Mouse (Mus musculus) heart, embryonic 12.5 days (tissue): ENCODE results near the gene Grik4. TPM values are rescaled to one million over a fixed set of nuclear protein-coding genes. Genes with fewer than 3 reads are reported as not detected.

Experiments
- ATAC-seq: fragments of 200-750 bp; cut with Nextera tagmentation; 2 replicates; pipeline ENCODE4 v1.8.0; 2017; ENCODE audit warnings: moderate TSS enrichment, moderate library complexity; ENCODE audit not compliant: insufficient number of reproducible peaks, low FRiP score
- H3K27ac ChIP-seq: fragments of 300-500 bp; sonication (generic); 2 replicates; pipeline ENCODE4 v1.5.1; 2016; ENCODE audit warnings: mild to moderate bottlenecking, moderate library complexity; ENCODE audit not compliant: poor library complexity, severe bottlenecking
- H3K27me3 ChIP-seq: fragments of 300-500 bp; sonication (generic); replicated peaks from 2 replicates; pipeline ENCODE4 v1.6.1; 2016; ENCODE audit warnings: mild to moderate bottlenecking, moderate library complexity
- H3K36me3 ChIP-seq: fragments of 300-500 bp; sonication (generic); 2 replicates; pipeline ENCODE4 v1.6.1; 2016; ENCODE audit warnings: mild to moderate bottlenecking, moderate library complexity
- H3K4me1 ChIP-seq: fragments of 300-500 bp; sonication (generic); replicated peaks from 2 replicates; pipeline ENCODE4 v1.6.1; 2016; ENCODE audit warnings: mild to moderate bottlenecking
- H3K4me2 ChIP-seq: fragments of 300-500 bp; sonication (generic); 2 replicates; pipeline ENCODE4 v1.6.1; 2016; ENCODE audit warnings: mild to moderate bottlenecking, moderate library complexity
- H3K4me3 ChIP-seq: fragments of 300-500 bp; sonication (generic); 2 replicates; pipeline ENCODE4 v1.5.1; 2016; ENCODE audit warnings: mild to moderate bottlenecking
- H3K9ac ChIP-seq: fragments of 300-500 bp; sonication (generic); 2 replicates; pipeline ENCODE4 v1.6.1; 2016; ENCODE audit warnings: mild to moderate bottlenecking, moderate library complexity
- H3K9me3 ChIP-seq: fragments of 300-500 bp; sonication (generic); replicated peaks from 2 replicates; pipeline ENCODE4 v1.6.1; 2016; ENCODE audit warnings: mild to moderate bottlenecking, moderate library complexity
- WGBS: fragments of 180-500 bp; shearing (Covaris S2); methylation state at CpG from one replicate; pipeline ENCODE4 v1.1.7; 2016; 5-methylcytosine and 5-hydroxymethylcytosine counted together
- polyA plus RNA-seq: library from polyadenylated mRNA; unstranded; fragments of >200 nt; fragmentation: Nextera tagmentation; extraction: Ambion mirVana; gene quantifications from 2 replicates; pipeline ENCODE4 v1.2.1, GENCODE M21; 2016

Grik4 gene
- polyA plus RNA-seq, 1 experiment from 2014 or later, result 0.42 TPM

- WGBS, result 15% methylated on average over 6 of the region's 6 CpGs
- H3K27me3 ChIP-seq, result peaks cover 12% of the 10 kb centered on the region
- H3K9me3 ChIP-seq, result no peaks in the 10 kb centered on the region
- H3K4me1 ChIP-seq, result peaks cover 7% of the 10 kb centered on the region; the same call in 1 of the 2 replicates
- H3K4me2 ChIP-seq, result no peak overlapping the region
- no peak overlapping the region for H3K27ac ChIP-seq
- H3K4me3 ChIP-seq, result no peak overlapping the region
- no peaks in the 10 kb centered on the region for H3K36me3 ChIP-seq
- no peak for ATAC-seq
- H3K9ac ChIP-seq, result no peak overlapping the region
These were observed 316.7 kb downstream of the Grik4 start for GRCm38 (mm10) chr9:42627634-42628033.

GRCm38 (mm10) chr9:42627146-42627545, 317.1 kb downstream of the Grik4 start:
- 59% methylated on average over 8 of the region's 8 CpGs for WGBS
- ATAC-seq, result no peak
- Histone ChIP-seq H3K36me3 (no peaks in the 10 kb centered on the region), H3K27ac (no peak overlapping the region), H3K9me3 (no peaks in the 10 kb centered on the region), H3K4me2 (no peak overlapping the region), H3K4me3 (no peak overlapping the region), H3K9ac (no peak overlapping the region), H3K4me1 (0 out of 2 replicates have a peak, but pooled peaks cover 6% of the 10 kb centered on the region), H3K27me3 (peaks cover 15% of the 10 kb centered on the region)

DNA sequence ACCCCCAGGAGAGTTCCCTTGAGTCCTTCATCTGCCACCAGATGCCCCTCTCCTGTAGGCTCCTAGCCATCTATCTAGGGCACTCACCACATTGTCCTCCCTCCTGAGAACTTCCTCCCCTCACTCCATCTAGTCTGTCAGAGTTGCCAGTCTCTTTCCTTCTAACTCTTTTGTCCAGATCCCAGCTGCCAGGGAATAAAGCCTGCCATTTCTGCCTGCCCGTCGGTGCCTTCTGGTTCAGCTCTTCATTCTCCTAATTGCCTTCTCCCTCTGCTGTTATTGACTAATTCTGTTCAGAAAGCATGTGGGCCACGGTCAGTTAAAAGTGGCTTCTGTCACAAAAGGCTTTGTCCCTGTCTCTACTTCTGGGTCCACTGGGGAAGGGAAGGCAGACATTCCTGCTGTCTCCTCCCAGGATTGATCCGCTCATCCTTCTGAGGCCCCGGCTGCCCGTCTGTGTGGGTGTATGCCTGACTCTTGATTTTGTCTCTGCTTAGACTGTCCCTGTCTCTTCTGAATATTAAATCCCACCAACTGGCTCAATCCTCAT, 318.0 kb downstream of the Grik4 start:
- H3K27me3 ChIP-seq, result peaks cover 19% of the 10 kb centered on the region
- WGBS, result 67% methylated on average over 6 of the region's 6 CpGs
- no peak for ATAC-seq

GRCm38 (mm10) chr9:42614409-42614808, 329.9 kb downstream of the Grik4 start:
- Histone ChIP-seq H3K4me2 (no peak overlapping the region), H3K27me3 (no peaks in the 10 kb centered on the region), H3K9me3 (no peaks in the 10 kb centered on the region), H3K4me3 (no peak overlapping the region), H3K9ac (no peak overlapping the region), H3K27ac (no peak overlapping the region), H3K36me3 (no peaks in the 10 kb centered on the region), H3K4me1 (peaks cover 23% of the 10 kb centered on the region)
- ATAC-seq, result no peak
- 57% methylated on average over 10 of the region's 10 CpGs for WGBS

More for the DNA sequence above, 318.0 kb downstream of the Grik4 start:
- Histone ChIP-seq H3K27ac (no peak overlapping the region), H3K4me3 (no peak overlapping the region), H3K9ac (no peak overlapping the region), H3K4me2 (no peak overlapping the region), H3K9me3 (no peaks in the 10 kb centered on the region), H3K4me1 (0 out of 2 replicates have a peak, but pooled peaks cover 6% of the 10 kb centered on the region), H3K36me3 (no peaks in the 10 kb centered on the region)

DNA sequence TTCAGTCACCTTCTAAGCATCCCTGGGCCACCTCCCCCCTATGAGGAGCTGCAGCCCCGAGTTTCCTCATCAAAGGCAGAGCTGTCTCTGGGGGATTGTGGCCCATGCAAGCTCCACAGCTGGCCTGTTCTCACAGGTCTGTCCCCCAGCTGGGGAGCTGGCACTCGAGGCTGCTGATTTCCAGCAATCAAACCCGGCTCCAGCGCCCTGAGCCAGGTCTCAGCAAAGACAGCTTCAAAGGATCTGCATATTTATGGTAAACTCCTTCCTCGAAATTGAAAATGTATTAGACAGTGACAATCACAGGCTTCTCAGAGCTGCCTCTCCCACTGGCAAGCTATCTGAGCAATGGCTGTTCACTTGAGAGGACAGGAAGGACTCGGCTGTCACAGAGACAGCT, 330.5 kb downstream of the Grik4 start:
- WGBS, result 40% methylated on average over 6 of the region's 6 CpGs
- ATAC-seq, result no peak
- Histone ChIP-seq H3K9me3 (no peaks in the 10 kb centered on the region), H3K36me3 (no peaks in the 10 kb centered on the region), H3K27me3 (no peaks in the 10 kb centered on the region), H3K4me1 (peaks cover 20% of the 10 kb centered on the region), H3K4me3 (no peak overlapping the region), H3K27ac (no peak overlapping the region), H3K4me2 (no peak overlapping the region), H3K9ac (no peak overlapping the region)

DNA sequence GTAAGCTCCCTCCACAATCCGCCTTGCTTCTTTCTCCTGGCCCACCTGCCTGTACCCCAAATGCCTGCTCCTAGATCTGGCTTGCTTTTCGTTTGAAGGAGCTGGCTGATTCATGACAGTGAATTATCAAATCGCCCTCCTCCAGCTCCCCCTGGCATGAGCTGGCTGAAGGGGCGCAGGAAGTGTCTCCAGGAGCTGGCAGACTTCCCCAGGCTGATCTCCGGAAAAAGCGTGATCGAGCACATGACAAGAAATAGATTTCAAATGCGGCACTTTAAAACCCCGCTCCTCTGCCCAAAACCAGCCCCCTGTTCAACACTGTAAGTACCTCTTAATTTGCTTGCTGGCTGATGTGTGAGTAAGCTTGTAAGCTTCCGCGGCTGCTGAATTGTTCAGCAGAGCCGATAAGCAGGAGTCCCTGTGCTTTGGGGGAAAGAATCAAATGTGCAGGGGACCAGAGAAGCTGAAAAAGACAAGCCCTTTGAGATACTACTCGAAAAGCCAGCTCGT, 331.8 kb downstream of the Grik4 start:
- H3K36me3 ChIP-seq, result no peaks in the 10 kb centered on the region
- H3K4me3 ChIP-seq, result no peak overlapping the region
- peaks cover 20% of the 10 kb centered on the region for H3K4me1 ChIP-seq
- H3K27me3 ChIP-seq, result no peaks in the 10 kb centered on the region
- H3K9ac ChIP-seq, result no peak overlapping the region
- ATAC-seq, result no peak
- no peak overlapping the region for H3K27ac ChIP-seq
- no peaks in the 10 kb centered on the region for H3K9me3 ChIP-seq
- WGBS, result 48% methylated on average over 14 of the region's 14 CpGs
- no peak overlapping the region; the same call in 1 of the 2 replicates for H3K4me2 ChIP-seq

GRCm38 (mm10) chr9:42601445-42601844, 342.8 kb downstream of the Grik4 start:
- 60% methylated on average over 3 of the region's 3 CpGs for WGBS
- Histone ChIP-seq H3K4me1 (no peaks in the 10 kb centered on the region), H3K9me3 (no peaks in the 10 kb centered on the region), H3K4me2 (no peak overlapping the region), H3K36me3 (no peaks in the 10 kb centered on the region), H3K4me3 (no peak overlapping the region), H3K9ac (no peak overlapping the region), H3K27me3 (peaks cover 16% of the 10 kb centered on the region), H3K27ac (no peak overlapping the region)
- ATAC-seq, result no peak

- no peaks in the 10 kb centered on the region for H3K36me3 ChIP-seq
- no peak overlapping the region for H3K4me3 ChIP-seq
- no peaks in the 10 kb centered on the region for H3K9me3 ChIP-seq
- peaks cover 25% of the 10 kb centered on the region for H3K27me3 ChIP-seq
- 75% methylated on average over 9 of the region's 9 CpGs for WGBS
- H3K9ac ChIP-seq, result no peak overlapping the region
- no peak overlapping the region for H3K27ac ChIP-seq
- no peak overlapping the region for H3K4me2 ChIP-seq
- no peaks in the 10 kb centered on the region for H3K4me1 ChIP-seq
- ATAC-seq, result no peak
These were observed 346.8 kb downstream of the Grik4 start for GRCm38 (mm10) chr9:42597525-42597924.

DNA sequence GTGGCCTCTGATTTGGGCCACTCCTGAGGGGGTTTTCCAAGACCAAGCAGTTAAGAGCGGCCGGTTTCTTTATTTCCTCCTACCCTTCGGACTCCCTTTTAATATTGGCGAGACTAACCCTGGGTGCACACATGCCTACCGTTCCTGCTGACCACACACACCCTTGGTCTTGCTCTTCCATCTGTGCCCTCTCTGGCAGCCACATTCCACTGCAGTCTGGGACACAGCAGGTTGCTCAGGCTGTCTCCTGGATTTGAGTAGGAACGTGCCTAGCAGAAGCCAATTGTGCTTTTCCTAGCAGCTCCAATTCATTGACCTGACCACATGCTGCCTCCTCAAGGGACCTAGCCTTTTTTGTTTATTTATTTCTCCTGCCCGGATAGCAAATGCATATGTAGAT, 365.8 kb downstream of the Grik4 start:
- Histone ChIP-seq H3K9me3 (0 out of 2 replicates have a peak, but pooled peaks cover 4% of the 10 kb centered on the region), H3K4me3 (no peak overlapping the region), H3K27me3 (peaks cover 39% of the 10 kb centered on the region), H3K9ac (no peak overlapping the region), H3K4me2 (no peak overlapping the region), H3K4me1 (no peaks in the 10 kb centered on the region), H3K36me3 (no peaks in the 10 kb centered on the region), H3K27ac (no peak overlapping the region)
- WGBS, result 74% methylated on average over 7 of the region's 7 CpGs
- ATAC-seq, result no peak

- Histone ChIP-seq H3K4me1 (no peaks in the 10 kb centered on the region), H3K9ac (no peak overlapping the region), H3K27me3 (peaks cover 39% of the 10 kb centered on the region), H3K4me2 (no peak overlapping the region), H3K4me3 (no peak overlapping the region), H3K27ac (no peak overlapping the region), H3K36me3 (no peaks in the 10 kb centered on the region), H3K9me3 (0 out of 2 replicates have a peak, but pooled peaks cover 4% of the 10 kb centered on the region)
- ATAC-seq, result no peak
- 69% methylated on average over 7 of the region's 7 CpGs for WGBS
These were observed 366.2 kb downstream of the Grik4 start for GRCm38 (mm10) chr9:42578106-42578505.

- Histone ChIP-seq H3K27ac (no peak overlapping the region), H3K4me3 (no peak overlapping the region), H3K36me3 (no peaks in the 10 kb centered on the region), H3K9me3 (no peaks in the 10 kb centered on the region), H3K27me3 (peaks cover 42% of the 10 kb centered on the region), H3K4me1 (no peaks in the 10 kb centered on the region), H3K4me2 (no peak overlapping the region), H3K9ac (no peak overlapping the region)
- no peak for ATAC-seq
- 54% methylated on average over 14 of the region's 14 CpGs for WGBS
These were observed 370.5 kb downstream of the Grik4 start for GRCm38 (mm10) chr9:42573616-42574350.
